ENCODE assay signal across 27 mouse cellular contexts in the genomic region with DNA sequence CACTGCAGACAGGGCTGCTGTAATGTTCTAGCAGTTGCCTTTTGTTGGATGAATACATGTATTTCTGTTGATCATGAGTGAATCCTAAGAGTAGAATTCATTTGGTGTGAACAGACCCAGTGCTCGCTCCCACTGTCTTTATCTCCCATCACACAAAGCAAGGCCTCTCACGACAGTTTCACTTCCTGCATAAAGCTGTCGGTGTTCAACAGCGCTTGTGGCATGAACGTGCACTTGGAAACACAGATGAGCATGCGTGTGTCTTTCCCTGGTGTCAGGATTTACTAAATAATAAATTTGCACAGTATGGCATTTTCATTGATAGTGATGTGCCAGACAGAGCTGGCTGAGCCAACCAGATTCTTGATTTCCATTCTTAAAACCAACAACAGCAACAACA. TPM values are rescaled to one million over a fixed set of nuclear protein-coding genes. Genes with fewer than 3 reads are reported as not detected.
A peak's percentile ranks its signal among the peaks of the same experiment; 100 is the strongest.
DNase-seq lines count a peak whose midpoint lies in the region; ATAC-seq and TF ChIP-seq lines count a peak whose summit lies in the region.
"Had no signal": no experiment of that assay in that cellular context is flagged by ENCODE, and none has a peak within 500 bp of the region (broad histone marks: within the 10 kb centered on the region; RNA-seq: fewer than 3 reads in every experiment).

No protein-coding gene starts in this region.

- H3K4me3 ChIP-seq in forebrain, embryonic 11.5 days (ENCODE audit: low read depth, low read length) = no peak overlapping the region
- H3K4me3 ChIP-seq in forebrain, embryonic 13.5 days = no peak overlapping the region
- H3K4me3 ChIP-seq in CH12.LX (replicated peaks in 1 of 3; ENCODE audit: low read depth in 2 of 3, low read length in 2 of 3, poor library complexity in 1 of 3) = no peak overlapping the region
- 0 out of 2 replicates have a peak overlapping the region, but pooled peaks have one; percentile 2 for H3K4me3 ChIP-seq in liver, embryonic 13.5 days (replicated peaks)
- H3K4me3 ChIP-seq: embryonic facial prominence, embryonic 12.5 days; forebrain, embryonic 12.5 days; heart, embryonic 12.5 days; hindbrain, embryonic 13.5 days; midbrain, embryonic 10.5 days; midbrain, embryonic 15.5 days had no signal

- H3K9ac ChIP-seq in forebrain, embryonic 11.5 days (ENCODE audit: low read length) = no peak overlapping the region
- H3K9ac ChIP-seq in forebrain, embryonic 13.5 days = no peak overlapping the region
- no peak overlapping the region for H3K9ac ChIP-seq in CH12.LX (ENCODE audit: insufficient read depth, low read depth)
- H3K9ac ChIP-seq in liver, embryonic 13.5 days = peak overlapping the region; percentile 50; the same call in 1 of the 2 replicates
- H3K9ac ChIP-seq: embryonic facial prominence, embryonic 12.5 days; forebrain, embryonic 12.5 days; heart, embryonic 12.5 days; hindbrain, embryonic 13.5 days; midbrain, embryonic 15.5 days had no signal

- 81% methylated on average over 6 of the region's 6 CpGs for WGBS in forebrain, embryonic 11.5 days
- 87% methylated on average over 6 of the region's 6 CpGs for WGBS in forebrain, embryonic 13.5 days
- 27% methylated on average over 6 of the region's 6 CpGs for WGBS in liver, embryonic 13.5 days (ENCODE audit: insufficient replicate concordance)

- no peak for TF ChIP-seq CTCF in CH12.LX (conservative IDR thresholded peaks at IDR 0.05 in 1 of 2, IDR thresholded peaks at IDR 0.05 in 1 of 2; ENCODE audit: low read depth in 2 of 2, low read length in 2 of 2)

- H3K79me2 ChIP-seq in CH12.LX (replicated peaks; ENCODE audit: control insufficient read depth, extremely low read depth, insufficient read depth, poor library complexity, severe bottlenecking) = no peaks in the 10 kb centered on the region

- DNase-seq in forebrain, embryonic 11.5 days (ENCODE audit: low spot score) = peak; percentile 22
- peak; percentile 60 for DNase-seq in CH12.LX (ENCODE audit: extremely low read depth)
- no peak for DNase-seq in liver, embryonic 13.5 days
- DNase-seq in layer of hippocampus, adult 9-10 months (ENCODE audit: low spot score) = no peak
- DNase-seq in lung, postnatal 25 days (ENCODE audit: low spot score) = no peak
- DNase-seq in cerebellum, adult 9-10 months = no peak
- DNase-seq: adrenal gland, postnatal 36 days; cerebellum, postnatal 36 days; embryo, embryonic 11 days; gastrocnemius, postnatal 14 days; heart, adult 18-20 months; heart, postnatal 4 days; kidney, adult 8-10 months; kidney, postnatal 4 days; thymus, adult 2 months had no signal

- peaks cover 5% of the 10 kb centered on the region for H3K27me3 ChIP-seq in forebrain, embryonic 11.5 days (ENCODE audit: control insufficient read depth, insufficient read depth, low read length)
- peaks cover 15% of the 10 kb centered on the region for H3K27me3 ChIP-seq in forebrain, embryonic 13.5 days
- no peaks in the 10 kb centered on the region for H3K27me3 ChIP-seq in CH12.LX (replicated peaks)
- no peaks in the 10 kb centered on the region; the same call in 1 of the 2 replicates for H3K27me3 ChIP-seq in liver, embryonic 13.5 days
- H3K27me3 ChIP-seq: midbrain, embryonic 15.5 days had no signal

- ATAC-seq in forebrain, embryonic 11.5 days (replicated peaks; ENCODE audit: low FRiP score) = no peak
- no peak for ATAC-seq in forebrain, embryonic 13.5 days
- ATAC-seq in liver, embryonic 13.5 days (ENCODE audit: low read depth) = no peak
- 0 out of 2 replicates have a peak, but pooled peaks have one; percentile 49 for ATAC-seq in megakaryocyte, adult 5-6 weeks (ENCODE audit: poor library complexity, severe bottlenecking)
- ATAC-seq: CD4-positive, CD25-positive, alpha-beta regulatory T cell, adult 4 months; intestine, embryonic 16.5 days; midbrain, embryonic 15.5 days had no signal

- H3K9me3 ChIP-seq in forebrain, embryonic 11.5 days (ENCODE audit: control insufficient read depth, low read length) = no peaks in the 10 kb centered on the region
- H3K9me3 ChIP-seq in forebrain, embryonic 13.5 days (replicated peaks) = no peaks in the 10 kb centered on the region
- peaks cover 2% of the 10 kb centered on the region for H3K9me3 ChIP-seq in CH12.LX (replicated peaks; ENCODE audit: low read length)
- H3K9me3 ChIP-seq in liver, embryonic 13.5 days (replicated peaks) = no peaks in the 10 kb centered on the region
- H3K9me3 ChIP-seq: embryonic facial prominence, embryonic 12.5 days; forebrain, embryonic 12.5 days; heart, embryonic 12.5 days; hindbrain, embryonic 13.5 days; midbrain, embryonic 10.5 days; midbrain, embryonic 15.5 days had no signal

- no peak for TF ChIP-seq RAD21 in CH12.LX (IDR thresholded peaks at IDR 0.05; ENCODE audit: low read depth, low read length)

- no peak overlapping the region for H3K4me2 ChIP-seq in forebrain, embryonic 11.5 days (ENCODE audit: low read depth, low read length, severe bottlenecking)
- no peak overlapping the region for H3K4me2 ChIP-seq in forebrain, embryonic 13.5 days
- H3K4me2 ChIP-seq in CH12.LX (ENCODE audit: insufficient read depth, low read depth, poor library complexity, severe bottlenecking) = 0 out of 2 replicates have a peak overlapping the region, but pooled peaks have one; percentile 6
- H3K4me2 ChIP-seq in liver, embryonic 13.5 days = peak overlapping the region; percentile 41
- H3K4me2 ChIP-seq: embryonic facial prominence, embryonic 12.5 days; forebrain, embryonic 12.5 days; heart, embryonic 12.5 days; hindbrain, embryonic 13.5 days; midbrain, embryonic 15.5 days had no signal

- TF ChIP-seq EP300 in CH12.LX (IDR thresholded peaks at IDR 0.05; ENCODE audit: low read length) = no peak

- TF ChIP-seq POLR2A in CH12.LX (IDR thresholded peaks at IDR 0.05; ENCODE audit: low read depth, low read length) = no peak; the same call in 1 of the 2 replicates

- no peaks in the 10 kb centered on the region for H3K4me1 ChIP-seq in forebrain, embryonic 11.5 days (replicated peaks; ENCODE audit: control insufficient read depth, insufficient read depth, low read length)
- H3K4me1 ChIP-seq in forebrain, embryonic 13.5 days = no peaks in the 10 kb centered on the region
- H3K4me1 ChIP-seq in CH12.LX (ENCODE audit: control insufficient read depth in 1 of 2, insufficient read depth in 2 of 2) = peaks cover 13 to 23% of the 10 kb centered on the region in 2 experiments
- H3K4me1 ChIP-seq in liver, embryonic 13.5 days (replicated peaks) = peaks cover 92% of the 10 kb centered on the region
- H3K4me1 ChIP-seq: embryonic facial prominence, embryonic 12.5 days; forebrain, embryonic 12.5 days; heart, embryonic 12.5 days; midbrain, embryonic 10.5 days had no signal

- in situ Hi-C loops in CH12.LX (cut with MboI; ENCODE audit: low pct_ligation_motif_present, low pct_unique_long_range_greater_than_20kb, low sequenced_read_pairs) = no loop called here

- no peak overlapping the region for H3K27ac ChIP-seq in forebrain, embryonic 11.5 days (ENCODE audit: low read depth, low read length)
- no peak overlapping the region for H3K27ac ChIP-seq in forebrain, embryonic 13.5 days
- no peak overlapping the region for H3K27ac ChIP-seq in CH12.LX (ENCODE audit: insufficient read depth, low read depth)
- peak overlapping the region; percentile 70 for H3K27ac ChIP-seq in liver, embryonic 13.5 days
- H3K27ac ChIP-seq: embryonic facial prominence, embryonic 12.5 days; forebrain, embryonic 12.5 days; hindbrain, embryonic 13.5 days; kidney, postnatal 0 days; macrophage; midbrain, embryonic 10.5 days; midbrain, embryonic 15.5 days had no signal

- dilution Hi-C loops in CH12.LX (cut with MboI; ENCODE audit: extremely low pct_ligation_motif_present, extremely low pct_unique_long_range_greater_than_20kb, low sequenced_read_pairs) = no loop called here

- H3K36me3 ChIP-seq in forebrain, embryonic 11.5 days (ENCODE audit: control insufficient read depth, insufficient read depth, low read length) = no peaks in the 10 kb centered on the region
- H3K36me3 ChIP-seq in forebrain, embryonic 13.5 days (ENCODE audit: poor library complexity, severe bottlenecking) = no peaks in the 10 kb centered on the region
- H3K36me3 ChIP-seq in CH12.LX (replicated peaks in 1 of 2; ENCODE audit: control insufficient read depth in 1 of 2, insufficient read depth in 1 of 2, low read length in 1 of 2) = no peaks in the 10 kb centered on the region
- H3K36me3 ChIP-seq in liver, embryonic 13.5 days = peaks cover 25% of the 10 kb centered on the region
- H3K36me3 ChIP-seq: embryonic facial prominence, embryonic 12.5 days; forebrain, embryonic 12.5 days; heart, embryonic 12.5 days; hindbrain, embryonic 13.5 days; midbrain, embryonic 10.5 days; midbrain, embryonic 15.5 days had no signal

TF ChIP-seq in CH12.LX, 34 proteins besides CTCF, POLR2A, EP300 and RAD21 (continues in another document):
- no peak for TF ChIP-seq JUN (IDR thresholded peaks at IDR 0.05; ENCODE audit: insufficient read depth, low read depth, low read length)
- no peak for TF ChIP-seq MXI1 (IDR thresholded peaks at IDR 0.05; ENCODE audit: low read depth, low read length)
- TF ChIP-seq TCF12 (IDR thresholded peaks at IDR 0.05; ENCODE audit: low read depth, low read length) = no peak
- TF ChIP-seq ZKSCAN1 (IDR thresholded peaks at IDR 0.05; ENCODE audit: borderline replicate concordance, low read depth, low read length) = no peak
- TF ChIP-seq POLR2AphosphoS2 (IDR thresholded peaks at IDR 0.05; ENCODE audit: low read depth, low read length) = no peak
- no peak for TF ChIP-seq ZMIZ1 (IDR thresholded peaks at IDR 0.05; ENCODE audit: low read depth, low read length)
- no peak for TF ChIP-seq CHD1 (IDR thresholded peaks at IDR 0.05; ENCODE audit: low read depth, low read length)
- TF ChIP-seq ELF1 (IDR thresholded peaks at IDR 0.05; ENCODE audit: low read depth, low read length) = peak; percentile 55; the same call in 1 of the 2 replicates

RNA-seq across cellular contexts. Expression of a gene that starts 6.1 kb away (rescaled TPM):
- 19.0 and 20.2 TPM in 2 replicates for polyA plus RNA-seq in forebrain, embryonic 11.5 days (2014; fragmentation: Nextera tagmentation; extraction: Ambion mirVana)
- 16.2 and 16.8 TPM in 2 replicates for polyA plus RNA-seq in forebrain, embryonic 13.5 days (2015; fragmentation: Nextera tagmentation; extraction: Ambion mirVana)
- total RNA-seq in CH12.LX (2012; rRNA removed) (15.5 and 16.7 TPM in 2 replicates), CH12.LX (2014; rRNA removed) (7.3 and 7.6 TPM in 2 replicates)
- polyA plus RNA-seq in CH12.LX (2012; ENCODE audit: insufficient read length, low read depth) = 18.4 and 18.6 TPM in 2 replicates
- 41.3 and 45.5 TPM in 2 replicates for polyA plus RNA-seq in liver, embryonic 13.5 days (2015; fragmentation: Nextera tagmentation; extraction: Ambion mirVana)
- total RNA-seq in megakaryocyte, adult 5-6 weeks (2015) = 22.5 and 23.9 TPM in 2 replicates
- total RNA-seq in megakaryocyte, adult 5-6 weeks (2017) = 44.6 and 54.5 TPM in 2 replicates

RNA-seq across cellular contexts. Expression of a gene that starts 32.6 kb away (rescaled TPM):
- 17.2 and 18.6 TPM in 2 replicates for polyA plus RNA-seq in forebrain, embryonic 11.5 days (2014; fragmentation: Nextera tagmentation; extraction: Ambion mirVana)
- polyA plus RNA-seq in forebrain, embryonic 13.5 days (2015; fragmentation: Nextera tagmentation; extraction: Ambion mirVana) = 13.8 and 14.2 TPM in 2 replicates
- 24.1 and 25.6 TPM in 2 replicates for total RNA-seq in CH12.LX (2012; rRNA removed)
- 37.3 and 38.4 TPM in 2 replicates for total RNA-seq in CH12.LX (2014; rRNA removed)
- polyA plus RNA-seq in CH12.LX (2012; ENCODE audit: insufficient read length, low read depth) = 23.7 and 25.3 TPM in 2 replicates
- polyA plus RNA-seq in liver, embryonic 13.5 days (2015; fragmentation: Nextera tagmentation; extraction: Ambion mirVana) = 8.1 and 9.4 TPM in 2 replicates
- 37.5 and 42.9 TPM in 2 replicates for total RNA-seq in megakaryocyte, adult 5-6 weeks (2015)
- 45.5 and 47.9 TPM in 2 replicates for total RNA-seq in megakaryocyte, adult 5-6 weeks (2017)

Comparison
In these comparisons a context has a peak if more than half of its experiments do, and no peak if none do; other contexts are left out.
1. DNase-seq: peak in forebrain, embryonic 11.5 days (single experiment) and CH12.LX (single experiment); none in liver, embryonic 13.5 days (single experiment), layer of hippocampus, adult 9-10 months (single experiment), lung, postnatal 25 days (single experiment) and cerebellum, adult 9-10 months (single experiment).
2. H3K4me2 ChIP-seq: peak in CH12.LX (single experiment) and liver, embryonic 13.5 days (single experiment); none in forebrain, embryonic 11.5 days (single experiment) and forebrain, embryonic 13.5 days (single experiment).